ENCODE assay signal across 12 mouse cellular contexts in genomic region chrX:47124140-47124928, GRCm38 (mm10).
"Had no signal": no experiment of that assay in that cellular context is flagged by ENCODE, and none has a peak within 500 bp of the region (broad histone marks: within the 10 kb centered on the region; RNA-seq: fewer than 3 reads in every experiment).

No protein-coding gene starts in this region.

- H3K27me3 ChIP-seq: kidney, embryonic 15.5 days; liver, embryonic 13.5 days had no signal

- H3K4me3 ChIP-seq: kidney, embryonic 15.5 days; liver, embryonic 13.5 days had no signal

- H3K27ac ChIP-seq: kidney, embryonic 15.5 days; liver, embryonic 13.5 days had no signal

- DNase-seq: kidney, postnatal 10 days; kidney, postnatal 36 days; liver, embryonic 13.5 days; lung, adult 2 months; lung, postnatal 14 days; lung, postnatal 4 days; midbrain, embryonic 14.5 days; thymus, adult 18-20 months; thymus, postnatal 14 days; thymus, postnatal 4 days had no signal

- H3K4me1 ChIP-seq: kidney, embryonic 15.5 days; liver, embryonic 13.5 days had no signal

- H3K9me3 ChIP-seq: kidney, embryonic 15.5 days; liver, embryonic 13.5 days had no signal

- H3K4me2 ChIP-seq: kidney, embryonic 15.5 days; liver, embryonic 13.5 days; midbrain, embryonic 11.5 days had no signal

- H3K9ac ChIP-seq: kidney, embryonic 15.5 days; liver, embryonic 13.5 days had no signal

- H3K36me3 ChIP-seq: kidney, embryonic 15.5 days; liver, embryonic 13.5 days had no signal
